Mouse (Mus musculus): ENCODE measurements around the gene Aimp2. TPM values are rescaled to one million over a fixed set of nuclear protein-coding genes. Genes with fewer than 3 reads are reported as not detected.

The Aimp2 gene
- polyA plus RNA-seq (2015; fragmentation: Nextera tagmentation; extraction: Ambion mirVana) = 83.7 and 88.0 TPM in 2 replicates

- peak; percentile 97 for DNase-seq (ENCODE audit: low spot score)
Observed at GRCm38 (mm10) chr5:143909417-143910400, at the start of gene Aimp2, which contains the start of gene Pms2. Gene Aimp2, minus strand, starts transcription at chr5:143909847. Gene Pms2, plus strand, starts transcription at chr5:143909964.

GRCm38 (mm10) chr5:143957101-143957500 lies 47.5 kb upstream of the Aimp2 start:
- no peak for DNase-seq (ENCODE audit: low spot score)

GRCm38 (mm10) chr5:143950016-143950415 lies 40.4 kb upstream of the Aimp2 start:
- no peak for DNase-seq (ENCODE audit: low spot score)

- DNase-seq (ENCODE audit: low spot score) = no peak
Observed at GRCm38 (mm10) chr5:143948361-143948760, 38.7 kb upstream of the Aimp2 start.

GRCm38 (mm10) chr5:143943231-143944125 lies 33.8 kb upstream of the Aimp2 start:
- DNase-seq (ENCODE audit: low spot score) = no peak

GRCm38 (mm10) chr5:143941588-143941987 lies 31.9 kb upstream of the Aimp2 start:
- no peak for DNase-seq (ENCODE audit: low spot score)

GRCm38 (mm10) chr5:143936156-143936555 lies 26.5 kb upstream of the Aimp2 start:
- no peak for DNase-seq (ENCODE audit: low spot score)

GRCm38 (mm10) chr5:143933875-143934274 lies 24.2 kb upstream of the Aimp2 start:
- no peak for DNase-seq (ENCODE audit: low spot score)

GRCm38 (mm10) chr5:143933414-143933813 lies 23.8 kb upstream of the Aimp2 start:
- DNase-seq (ENCODE audit: low spot score) = no peak

- DNase-seq (ENCODE audit: low spot score) = no peak
Observed at GRCm38 (mm10) chr5:143932831-143933230, 23.2 kb upstream of the Aimp2 start, which contains the start of gene Rsph10b. Gene Rsph10b, plus strand, starts transcription at chr5:143933035.

GRCm38 (mm10) chr5:143931863-143932580 lies 22.4 kb upstream of the Aimp2 start:
- DNase-seq (ENCODE audit: low spot score) = no peak

- DNase-seq (ENCODE audit: low spot score) = no peak
Observed at GRCm38 (mm10) chr5:143930656-143931055, 21.0 kb upstream of the Aimp2 start.

- no peak for DNase-seq (ENCODE audit: low spot score)
Observed at GRCm38 (mm10) chr5:143929291-143929690, 19.6 kb upstream of the Aimp2 start.

- DNase-seq (ENCODE audit: low spot score) = no peak
Observed at GRCm38 (mm10) chr5:143927875-143928274, 18.2 kb upstream of the Aimp2 start, which contains the start of gene Gm42421. Gene Gm42421, plus strand, starts transcription at chr5:143928175.

- DNase-seq (ENCODE audit: low spot score) = no peak
Observed at GRCm38 (mm10) chr5:143924781-143925452, 15.3 kb upstream of the Aimp2 start.

- DNase-seq (ENCODE audit: low spot score) = no peak
Observed at GRCm38 (mm10) chr5:143918120-143918519, 8.5 kb upstream of the Aimp2 start.

GRCm38 (mm10) chr5:143917418-143917817 lies 7.8 kb upstream of the Aimp2 start:
- DNase-seq (ENCODE audit: low spot score) = peak; percentile 70

- DNase-seq (ENCODE audit: low spot score) = no peak
Observed at GRCm38 (mm10) chr5:143916221-143916620, 6.6 kb upstream of the Aimp2 start.

GRCm38 (mm10) chr5:143908926-143909325 lies 721 bp downstream of the Aimp2 start:
- DNase-seq (ENCODE audit: low spot score) = no peak

- DNase-seq (ENCODE audit: low spot score) = no peak
Observed at GRCm38 (mm10) chr5:143906429-143906828, 3.2 kb downstream of the Aimp2 start.
